Mouse (Mus musculus): ENCODE results near the gene Dolk. TPM values are rescaled to one million over a fixed set of nuclear protein-coding genes. Genes with fewer than 3 reads are reported as not detected.

The Dolk gene
- polyA plus RNA-seq, 1 experiment from 2014 or later = 25.5 TPM

GRCm38 (mm10) chr2:30265767-30266253 is 20.3 kb downstream of the Dolk start, which contains the start of gene Phyhd1:
Gene Phyhd1 (plus strand): TSS chr2:30266203.
- Histone ChIP-seq H3K9ac (peak within 1 kb of the TSS; percentile 24; the same call in 1 of the 2 replicates), H3K27me3 (no peaks in the 10 kb centered on the region; the same call in 1 of the 2 replicates), H3K27ac (peak within 1 kb of the TSS; percentile 66), H3K9me3 (replicated peaks) (no peaks in the 10 kb centered on the region), H3K4me3 (no peak within 1 kb of the TSS), H3K36me3 (peaks cover 33% of the 10 kb centered on the region), H3K4me1 (peaks cover 29% of the 10 kb centered on the region), H3K4me2 (replicated peaks) (no peak within 1 kb of the TSS)
- 47% methylated on average over 5 of the region's 5 CpGs for WGBS
- no peak for ATAC-seq (ENCODE audit: low FRiP score)

GRCm38 (mm10) chr2:30264671-30265519 is 21.2 kb downstream of the Dolk start:
- Histone ChIP-seq H3K4me1 (peaks cover 27% of the 10 kb centered on the region), H3K27ac (peak overlapping the region; percentile 66), H3K9ac (no peak overlapping the region), H3K4me2 (replicated peaks) (no peak overlapping the region), H3K27me3 (no peaks in the 10 kb centered on the region; the same call in 1 of the 2 replicates), H3K36me3 (peaks cover 42% of the 10 kb centered on the region), H3K4me3 (no peak overlapping the region), H3K9me3 (replicated peaks) (no peaks in the 10 kb centered on the region)
- WGBS = 84% methylated on average over 7 of the region's 7 CpGs
- no peak for ATAC-seq (ENCODE audit: low FRiP score)

- peaks cover 25% of the 10 kb centered on the region for H3K4me1 ChIP-seq
- H3K9me3 ChIP-seq (replicated peaks) = no peaks in the 10 kb centered on the region
- no peak for ATAC-seq (ENCODE audit: low FRiP score)
- no peaks in the 10 kb centered on the region; the same call in 1 of the 2 replicates for H3K27me3 ChIP-seq
- H3K4me3 ChIP-seq = no peak overlapping the region
- H3K36me3 ChIP-seq = peaks cover 53% of the 10 kb centered on the region
- WGBS = 90% methylated on average over 6 of the region's 6 CpGs
- no peak overlapping the region for H3K4me2 ChIP-seq (replicated peaks)
- no peak overlapping the region for H3K9ac ChIP-seq
- H3K27ac ChIP-seq = no peak overlapping the region
These were observed 22.3 kb downstream of the Dolk start for GRCm38 (mm10) chr2:30263811-30264210.

- Histone ChIP-seq H3K27me3 (no peaks in the 10 kb centered on the region; the same call in 1 of the 2 replicates), H3K36me3 (peaks cover 62% of the 10 kb centered on the region), H3K4me3 (no peak overlapping the region), H3K9me3 (replicated peaks) (no peaks in the 10 kb centered on the region), H3K4me1 (peaks cover 25% of the 10 kb centered on the region), H3K9ac (no peak overlapping the region), H3K4me2 (replicated peaks) (no peak overlapping the region), H3K27ac (0 out of 2 replicates have a peak overlapping the region, but pooled peaks have one; percentile 30)
- peak; percentile 49; the same call in 1 of the 2 replicates for ATAC-seq (ENCODE audit: low FRiP score)
- WGBS = 64% methylated on average over 4 of the region's 4 CpGs
These were observed 23.2 kb downstream of the Dolk start for GRCm38 (mm10) chr2:30262840-30263441.

GRCm38 (mm10) chr2:30261921-30262839 is 24.0 kb downstream of the Dolk start:
- Histone ChIP-seq H3K9me3 (replicated peaks) (no peaks in the 10 kb centered on the region), H3K4me2 (replicated peaks) (no peak overlapping the region), H3K4me3 (no peak overlapping the region), H3K27ac (peak overlapping the region; percentile 40; the same call in 1 of the 2 replicates), H3K4me1 (peaks cover 25% of the 10 kb centered on the region), H3K36me3 (peaks cover 69% of the 10 kb centered on the region), H3K27me3 (no peaks in the 10 kb centered on the region), H3K9ac (no peak overlapping the region; the same call in 1 of the 2 replicates)
- WGBS = 90% methylated on average over 18 of the region's 18 CpGs
- ATAC-seq (ENCODE audit: low FRiP score) = no peak

- Histone ChIP-seq H3K4me1 (peaks cover 16% of the 10 kb centered on the region), H3K36me3 (peaks cover 79% of the 10 kb centered on the region), H3K27ac (no peak overlapping the region), H3K9ac (no peak overlapping the region), H3K27me3 (no peaks in the 10 kb centered on the region), H3K4me2 (replicated peaks) (no peak overlapping the region), H3K9me3 (replicated peaks) (no peaks in the 10 kb centered on the region), H3K4me3 (no peak overlapping the region)
- no peak for ATAC-seq (ENCODE audit: low FRiP score)
- WGBS = 89% methylated on average over 4 of the region's 4 CpGs
These were observed 24.9 kb downstream of the Dolk start for GRCm38 (mm10) chr2:30261064-30261736.

- no peak overlapping the region for H3K27ac ChIP-seq
- H3K9me3 ChIP-seq (replicated peaks) = no peaks in the 10 kb centered on the region
- WGBS = 89% methylated on average over 15 of the region's 15 CpGs
- H3K9ac ChIP-seq = no peak overlapping the region
- no peak overlapping the region for H3K4me2 ChIP-seq (replicated peaks)
- ATAC-seq (ENCODE audit: low FRiP score) = no peak
- H3K27me3 ChIP-seq = no peaks in the 10 kb centered on the region
- no peak overlapping the region for H3K4me3 ChIP-seq
- peaks cover 90% of the 10 kb centered on the region for H3K36me3 ChIP-seq
- H3K4me1 ChIP-seq = 0 out of 2 replicates have a peak, but pooled peaks cover 4% of the 10 kb centered on the region
These were observed 26.7 kb downstream of the Dolk start for GRCm38 (mm10) chr2:30259131-30260064.

GRCm38 (mm10) chr2:30258600-30258999 is 27.5 kb downstream of the Dolk start:
- H3K27ac ChIP-seq = no peak overlapping the region
- H3K36me3 ChIP-seq = peaks cover 87% of the 10 kb centered on the region
- H3K4me2 ChIP-seq (replicated peaks) = no peak overlapping the region
- no peak overlapping the region for H3K4me3 ChIP-seq
- no peak overlapping the region for H3K9ac ChIP-seq
- H3K9me3 ChIP-seq (replicated peaks) = no peaks in the 10 kb centered on the region
- H3K4me1 ChIP-seq = 0 out of 2 replicates have a peak, but pooled peaks cover 4% of the 10 kb centered on the region
- 89% methylated on average over 4 of the region's 4 CpGs for WGBS
- no peaks in the 10 kb centered on the region for H3K27me3 ChIP-seq
- ATAC-seq (ENCODE audit: low FRiP score) = no peak

- no peak overlapping the region for H3K9ac ChIP-seq
- no peak for ATAC-seq (ENCODE audit: low FRiP score)
- WGBS = 91% methylated on average over 7 of the region's 7 CpGs
These were observed 28.3 kb downstream of the Dolk start for GRCm38 (mm10) chr2:30257699-30258460.

More at GRCm38 (mm10) chr2:30257699-30258460, 28.3 kb downstream of the Dolk start:
- H3K27me3 ChIP-seq = no peaks in the 10 kb centered on the region
- H3K4me3 ChIP-seq = no peak overlapping the region
- no peaks in the 10 kb centered on the region for H3K9me3 ChIP-seq (replicated peaks)
- no peak overlapping the region for H3K4me2 ChIP-seq (replicated peaks)
- no peak overlapping the region for H3K27ac ChIP-seq
- H3K4me1 ChIP-seq = no peaks in the 10 kb centered on the region
- peaks cover 87% of the 10 kb centered on the region for H3K36me3 ChIP-seq
